Mouse (Mus musculus): Measurements from ENCODE around the gene Sec31b.
A peak's percentile ranks its signal among the peaks of the same experiment; 100 is the strongest.

The Sec31b gene

DNA sequence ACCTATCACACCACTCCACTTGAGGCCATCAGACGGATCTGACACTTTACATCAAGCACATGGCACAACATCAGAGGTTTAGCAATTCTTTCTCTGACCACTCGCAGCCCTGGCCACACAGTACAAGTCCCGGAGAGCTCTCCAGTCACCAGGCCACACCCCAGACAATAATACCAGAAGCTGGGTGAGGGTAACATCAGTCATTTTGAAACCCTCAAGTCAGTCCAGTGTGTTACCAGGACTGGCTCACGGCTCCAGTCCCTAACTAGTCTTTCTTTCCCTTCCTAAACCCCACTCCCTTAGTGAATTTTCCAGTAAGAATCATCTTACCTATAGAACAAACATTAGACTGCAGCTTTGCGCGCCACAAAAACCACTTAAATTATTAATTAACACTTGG lies 15.6 kb downstream of the Sec31b start:
- DNase-seq: no peak

DNA sequence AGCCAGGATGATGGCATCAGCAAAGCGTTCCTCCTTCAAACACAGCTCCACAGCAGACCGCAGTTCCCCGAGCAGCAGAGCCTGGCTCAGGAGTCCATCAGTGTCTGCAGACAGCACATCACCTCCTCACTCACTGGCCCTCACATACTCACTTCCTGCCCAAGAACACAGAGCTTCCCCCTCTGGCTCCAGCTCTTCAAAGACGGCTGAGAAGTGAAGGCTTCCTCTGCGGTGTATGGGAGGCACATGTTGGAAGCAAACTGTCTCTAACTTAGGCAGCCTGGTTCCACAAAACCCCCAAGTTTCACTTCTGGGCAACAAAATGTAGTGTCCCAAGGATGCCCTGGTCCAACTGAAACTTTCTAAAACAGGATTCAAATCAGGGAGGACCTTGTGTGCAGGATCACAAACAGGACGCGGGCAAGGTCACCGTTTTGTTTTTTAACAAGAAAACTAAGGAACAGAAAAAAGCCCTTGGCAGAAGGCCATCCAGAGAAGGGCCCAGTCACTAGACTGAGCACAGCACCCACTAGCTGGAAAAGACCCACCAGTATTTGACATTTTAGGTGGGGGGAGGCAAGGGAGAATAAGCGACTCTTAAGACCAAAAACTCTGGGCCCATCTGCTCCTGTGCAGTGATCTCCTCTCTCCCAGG lies 20.0 kb downstream of the Sec31b start:
- DNase-seq: no peak

DNA sequence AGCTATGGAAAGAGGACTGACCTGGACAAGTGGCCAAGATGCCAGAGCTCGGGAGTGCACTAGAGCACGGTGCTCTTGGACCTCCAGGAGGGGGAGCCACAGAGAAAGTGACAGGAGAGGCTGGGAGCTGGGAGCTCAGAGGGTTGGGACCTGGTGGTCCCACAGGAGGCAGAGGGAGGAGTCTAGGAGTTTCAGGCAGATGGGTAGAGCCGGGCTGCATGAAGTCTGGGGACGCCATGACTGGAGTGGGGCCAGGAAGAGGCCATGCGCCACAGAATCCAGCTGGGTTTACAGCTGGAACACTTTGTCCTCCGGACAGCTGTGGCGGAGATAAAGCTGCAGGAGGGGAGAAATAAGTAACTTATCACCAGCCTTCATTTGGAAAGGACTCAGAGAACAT lies 26.5 kb downstream of the Sec31b start:
- peak; percentile 51 for DNase-seq

DNA sequence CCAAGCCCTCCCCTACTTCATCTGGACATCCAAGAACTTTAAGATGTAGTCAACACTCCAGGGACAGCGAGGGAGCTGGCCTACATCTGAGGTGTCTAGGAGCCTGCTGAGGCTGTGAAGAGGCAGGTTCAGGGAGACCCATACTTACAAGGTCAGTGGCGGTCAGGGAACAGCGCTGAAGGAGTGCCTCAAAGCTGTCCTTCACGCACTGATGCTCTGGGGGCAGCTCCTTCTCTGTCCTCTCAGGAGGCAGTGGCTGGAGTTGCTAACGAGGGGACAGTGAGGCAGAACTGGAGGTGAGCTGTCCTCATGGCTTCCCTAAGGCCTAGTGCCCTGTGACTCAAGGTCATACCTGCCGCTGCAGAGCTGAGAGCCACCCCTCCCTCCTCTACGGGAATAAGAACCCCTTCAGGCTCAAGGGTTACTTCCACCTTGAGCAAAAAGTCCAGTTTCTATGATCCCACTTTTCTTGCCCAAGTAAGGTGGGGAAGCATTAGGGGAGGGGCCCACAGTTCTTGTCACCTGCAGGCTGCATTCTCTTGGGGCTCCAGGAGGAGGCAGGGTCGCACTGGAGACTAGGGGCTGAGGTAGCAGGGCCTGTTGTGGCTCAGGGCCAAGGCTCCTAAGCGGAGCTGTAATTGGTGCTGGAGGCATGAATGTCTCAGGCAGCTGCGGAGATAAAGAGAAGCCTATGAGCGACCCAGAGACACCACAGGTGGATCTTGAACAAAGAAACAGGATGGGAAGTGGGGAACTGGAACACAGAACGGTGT lies 27.5 kb downstream of the Sec31b start:
- no peak for DNase-seq

DNA sequence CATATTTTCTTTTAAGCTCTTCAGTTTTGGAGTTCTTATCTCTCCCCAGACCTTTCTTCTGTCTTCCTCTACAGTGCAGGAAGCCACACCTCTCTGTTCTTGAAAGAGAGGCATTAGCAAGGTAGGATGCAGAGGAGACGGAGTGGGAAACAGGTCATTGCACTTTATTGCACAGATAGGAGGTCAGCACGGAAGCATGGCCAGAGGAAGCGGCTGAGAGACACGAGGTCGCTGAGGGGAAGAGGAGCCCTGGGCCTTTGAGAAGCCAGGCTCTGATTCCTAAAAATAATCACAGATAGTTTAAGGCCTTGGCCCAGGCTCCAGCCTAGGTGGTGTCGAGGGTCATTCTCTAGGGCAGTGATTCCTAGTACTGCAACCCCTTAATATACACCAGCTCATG lies 29.9 kb downstream of the Sec31b start:
- no peak for DNase-seq

GRCm38 (mm10) chr19:44514521-44515451 lies 30.9 kb downstream of the Sec31b start:
- DNase-seq: no peak

DNA sequence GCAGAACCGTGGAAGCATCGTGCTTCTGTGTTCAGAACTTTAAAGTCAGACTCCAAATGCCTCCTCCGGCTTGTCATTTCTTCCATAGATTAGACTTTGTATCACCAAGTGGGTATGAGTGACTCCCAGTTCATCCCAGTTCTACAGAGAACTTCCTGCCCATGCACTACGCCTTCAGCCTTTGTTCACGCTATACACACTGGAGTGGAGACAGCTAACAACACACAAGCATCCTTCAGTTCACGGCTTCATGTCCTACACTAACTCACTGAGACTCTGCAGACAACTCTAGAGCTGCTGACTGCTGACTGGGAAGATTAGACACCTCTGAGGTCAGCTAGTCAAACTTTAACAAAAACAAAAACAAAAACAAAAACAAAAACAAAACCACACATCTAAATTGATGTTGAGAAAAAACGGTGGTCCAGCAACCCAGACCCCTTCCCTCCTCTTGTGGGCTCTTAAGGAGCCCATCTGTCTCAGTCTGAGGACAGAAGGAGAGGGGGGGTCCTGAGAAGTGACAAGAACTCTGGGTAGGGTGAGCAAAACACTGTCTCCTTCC lies 31.7 kb downstream of the Sec31b start:
- no peak for DNase-seq

- no peak for DNase-seq
Measured at GRCm38 (mm10) chr19:44513054-44513833, 32.4 kb downstream of the Sec31b start.

GRCm38 (mm10) chr19:44512601-44513000 lies 33.1 kb downstream of the Sec31b start:
- DNase-seq: no peak

DNA sequence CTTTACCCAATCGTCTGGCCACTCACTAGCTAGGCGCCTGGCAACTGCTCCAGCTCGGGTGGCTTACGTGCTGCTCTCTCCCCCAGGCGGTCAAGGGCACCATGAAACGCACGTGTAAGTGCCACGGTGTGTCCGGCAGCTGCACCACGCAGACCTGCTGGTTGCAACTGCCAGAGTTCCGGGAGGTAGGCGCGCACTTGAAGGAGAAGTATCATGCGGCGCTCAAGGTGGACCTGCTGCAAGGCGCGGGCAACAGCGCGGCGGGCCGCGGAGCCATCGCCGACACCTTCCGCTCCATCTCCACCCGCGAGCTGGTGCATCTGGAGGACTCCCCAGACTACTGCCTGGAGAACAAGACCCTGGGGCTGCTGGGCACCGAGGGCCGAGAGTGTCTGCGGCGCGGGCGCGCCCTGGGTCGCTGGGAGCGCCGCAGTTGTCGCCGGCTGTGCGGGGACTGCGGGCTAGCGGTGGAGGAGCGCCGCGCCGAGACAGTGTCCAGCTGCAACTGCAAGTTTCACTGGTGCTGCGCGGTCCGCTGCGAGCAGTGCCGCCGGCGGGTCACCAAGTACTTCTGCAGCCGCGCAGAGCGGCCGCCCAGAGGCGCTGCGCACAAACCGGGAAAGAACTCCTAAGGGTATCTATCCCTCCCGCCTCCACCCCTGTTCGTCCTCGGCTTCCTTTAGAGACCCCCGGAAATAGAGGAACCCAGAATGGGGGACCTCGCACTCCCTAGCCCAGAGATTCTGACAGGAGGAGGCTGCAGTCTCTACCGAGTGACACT lies 34.0 kb downstream of the Sec31b start:
- peak; percentile 25 for DNase-seq

DNA sequence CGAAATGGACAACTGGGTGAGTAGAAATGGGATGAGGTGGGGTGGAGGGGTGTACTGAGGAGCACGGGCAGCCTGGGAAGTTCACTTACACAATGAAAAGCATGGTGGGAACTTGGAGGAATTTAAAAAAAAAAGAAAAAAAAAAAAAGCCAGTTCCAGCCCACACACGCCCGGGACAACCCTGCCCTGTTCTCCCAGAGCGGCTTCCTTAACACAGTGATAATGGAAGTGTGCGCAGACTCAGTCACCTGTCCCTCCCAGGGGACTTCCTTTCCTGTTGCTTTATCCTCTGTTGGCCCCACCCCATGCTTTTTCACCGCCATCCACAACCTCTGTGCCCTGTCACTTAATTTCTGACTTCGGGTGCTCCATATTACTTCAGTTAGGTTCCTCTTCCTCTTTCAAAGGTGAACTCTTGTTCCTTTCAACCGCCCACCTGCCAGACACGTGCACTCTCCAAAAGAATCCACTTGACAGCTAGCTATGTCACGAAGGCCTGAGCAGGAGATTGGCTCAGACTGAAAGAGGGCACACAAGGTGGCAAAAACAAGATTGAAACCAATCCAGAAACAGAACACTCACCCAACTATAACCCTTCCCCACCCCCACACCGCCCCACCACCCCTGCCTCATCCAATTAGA lies 35.0 kb downstream of the Sec31b start:
- DNase-seq: no peak

- no peak for DNase-seq
Measured at GRCm38 (mm10) chr19:44502741-44503140, 42.9 kb downstream of the Sec31b start.

DNA sequence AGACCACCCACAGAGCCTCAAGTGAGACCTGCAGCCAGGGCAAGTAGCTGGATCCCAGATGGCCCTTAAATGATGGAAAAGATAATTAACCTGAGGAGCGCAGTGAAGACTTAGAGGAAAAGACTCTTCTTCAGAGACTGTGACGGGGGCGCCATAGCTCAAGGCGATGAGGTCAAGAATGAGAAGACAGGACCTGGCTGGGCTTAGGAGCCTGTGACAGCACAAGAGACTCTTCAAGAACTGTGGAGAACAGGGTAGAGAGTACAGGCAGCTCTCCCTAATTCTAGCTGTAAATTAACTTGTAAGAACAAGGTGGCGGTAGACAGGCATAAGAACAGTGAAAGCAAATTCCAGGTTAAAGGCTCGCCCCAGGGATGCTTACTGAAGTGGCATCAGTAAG lies 43.7 kb downstream of the Sec31b start:
- DNase-seq: no peak

DNA sequence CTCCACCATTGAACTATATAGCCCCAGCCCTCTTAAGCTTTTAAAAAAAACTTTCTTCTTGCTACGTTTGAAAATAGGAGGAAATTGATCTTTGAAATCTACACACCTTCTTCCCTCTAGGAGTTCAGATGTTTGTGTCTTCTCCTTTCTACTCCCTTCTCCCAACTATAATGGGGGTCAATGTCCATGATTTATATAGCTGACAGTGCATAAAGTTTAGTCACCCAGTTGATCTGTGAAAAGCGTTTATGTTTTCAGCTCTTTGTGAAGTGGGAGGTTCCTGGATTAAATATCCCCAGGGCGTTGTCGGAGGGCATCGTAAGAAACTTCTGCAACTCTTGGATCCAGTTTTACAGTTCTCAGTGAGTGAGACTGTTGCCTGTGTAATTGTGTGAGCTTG lies 45.4 kb downstream of the Sec31b start:
- DNase-seq: no peak

GRCm38 (mm10) chr19:44498936-44499335 lies 46.7 kb downstream of the Sec31b start:
- no peak for DNase-seq

GRCm38 (mm10) chr19:44496941-44497340 lies 48.7 kb downstream of the Sec31b start:
- no peak for DNase-seq

DNA sequence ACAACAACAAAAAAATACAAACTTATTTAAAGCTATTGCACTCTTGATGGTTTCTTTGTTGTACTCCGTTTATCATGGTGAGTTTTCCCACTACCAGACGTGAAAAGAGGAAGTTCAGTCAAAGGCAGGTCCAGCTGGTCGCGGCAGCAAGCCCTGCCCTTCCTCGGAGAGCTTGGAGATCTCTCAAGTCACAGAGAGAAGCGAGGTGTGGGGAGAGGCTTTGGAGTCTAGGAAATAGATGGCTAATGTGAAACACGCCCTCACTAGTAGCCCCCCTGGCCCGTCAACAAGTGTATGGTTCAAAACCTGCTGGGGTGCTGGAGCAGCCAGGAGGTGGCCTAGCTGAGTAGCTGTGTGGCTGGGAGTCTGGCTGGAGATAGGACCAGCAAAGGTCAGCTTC lies 49.2 kb downstream of the Sec31b start:
- DNase-seq: no peak

DNA sequence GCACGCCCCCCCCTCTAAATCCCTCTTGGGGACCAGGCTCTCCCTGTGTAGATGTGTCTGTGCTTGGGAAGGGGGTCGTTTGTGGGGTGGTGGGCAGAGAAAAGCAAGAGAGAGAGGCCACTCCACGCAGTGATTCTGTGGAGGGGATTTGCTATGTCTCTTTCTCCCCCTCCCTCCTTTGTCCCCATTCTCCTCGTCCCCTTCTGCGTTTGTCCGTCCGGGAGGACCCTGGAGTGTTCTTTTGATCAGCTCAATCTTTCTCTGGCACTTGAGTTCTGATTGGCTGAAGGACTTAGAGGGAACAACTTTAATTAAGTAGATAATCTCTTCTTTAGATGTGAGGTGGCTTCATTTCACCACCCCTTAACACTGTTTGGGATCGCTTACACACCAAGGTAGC lies 52.5 kb downstream of the Sec31b start, which contains the start of gene Wnt8b:
TSS of gene Wnt8b (plus strand) at position 345 of the 400 bp plus-strand sequence.
- no peak for DNase-seq

- peak; percentile 63 for DNase-seq
Measured at GRCm38 (mm10) chr19:44487266-44487665, 58.4 kb downstream of the Sec31b start.

GRCm38 (mm10) chr19:44476541-44476940 lies 69.1 kb downstream of the Sec31b start:
- DNase-seq: peak; percentile 17

- peak; percentile 18 for DNase-seq
Measured at GRCm38 (mm10) chr19:44475268-44475667, 70.4 kb downstream of the Sec31b start.
